Mouse (Mus musculus) spleen, adult 18-20 months (tissue): ENCODE measurements around the gene Vangl1.

Source experiments
- DNase-seq, 2 experiments: peaks; one replicate each; pipeline ENCODE4 v3.0.0; 2022; ENCODE audit warnings: mixed read lengths in 2 of 2

Gene Vangl1

DNA sequence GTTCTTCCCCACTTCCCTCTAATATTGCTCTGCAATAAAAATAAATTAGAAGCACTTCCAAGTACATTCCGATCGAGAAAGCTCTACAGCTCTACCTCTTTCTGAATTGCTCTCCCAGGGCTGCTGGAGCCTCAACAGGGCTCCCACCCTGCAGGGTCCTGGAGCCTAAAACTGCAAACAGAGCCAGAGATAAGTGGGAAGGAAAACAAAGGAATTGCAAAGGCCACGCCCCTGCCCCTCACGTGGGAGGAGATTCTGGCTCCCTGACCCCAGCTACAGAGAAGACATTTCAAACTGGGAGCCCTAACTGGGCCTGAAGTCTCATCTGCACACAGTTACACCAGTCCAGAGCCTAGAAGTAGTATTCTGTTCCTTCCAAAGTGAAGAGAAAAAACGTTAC is 6.7 kb downstream of the Vangl1 start:
- no peak for DNase-seq

DNA sequence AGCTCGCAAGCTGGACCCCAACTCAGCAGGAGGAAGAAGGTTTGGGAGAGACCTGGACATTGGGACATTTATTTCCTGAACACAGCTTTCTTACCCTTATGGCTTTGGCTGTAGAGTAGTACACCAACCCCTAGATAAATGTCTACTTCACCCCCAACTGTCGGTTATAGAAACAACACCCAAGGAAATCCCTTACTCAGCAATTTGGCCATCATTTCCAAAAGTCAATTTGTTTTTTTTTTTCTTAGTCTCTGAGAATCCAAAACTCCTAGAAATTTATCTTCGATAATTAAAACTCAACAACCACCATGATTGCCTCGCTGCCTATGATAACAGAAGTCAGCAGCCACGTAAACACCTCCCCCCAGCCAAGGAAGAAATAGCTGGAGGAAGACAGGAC is 7.3 kb downstream of the Vangl1 start:
- DNase-seq: no peak

DNA sequence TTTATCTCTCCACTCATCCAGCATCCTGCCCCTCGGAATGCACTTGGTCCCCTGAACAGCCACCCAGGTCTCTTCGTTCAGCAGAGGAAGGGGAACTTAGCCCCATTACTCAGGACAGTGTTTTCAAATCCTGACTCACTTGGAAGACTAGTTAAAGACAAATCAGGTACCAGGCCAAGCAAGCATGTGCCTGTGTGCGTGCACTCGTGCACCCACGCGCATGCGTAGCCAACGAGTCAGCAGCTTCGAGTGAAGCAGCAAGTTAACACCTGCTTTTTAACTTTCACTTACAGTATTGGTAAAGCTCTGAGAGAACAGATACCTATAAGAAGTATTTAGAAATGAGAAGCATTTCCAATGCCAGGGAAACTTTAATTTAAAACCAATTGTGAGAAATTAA is 8.3 kb downstream of the Vangl1 start:
- no peak for DNase-seq

- DNase-seq: no peak
These were observed 8.7 kb downstream of the Vangl1 start for GRCm38 (mm10) chr3:102195762-102196161.

DNA sequence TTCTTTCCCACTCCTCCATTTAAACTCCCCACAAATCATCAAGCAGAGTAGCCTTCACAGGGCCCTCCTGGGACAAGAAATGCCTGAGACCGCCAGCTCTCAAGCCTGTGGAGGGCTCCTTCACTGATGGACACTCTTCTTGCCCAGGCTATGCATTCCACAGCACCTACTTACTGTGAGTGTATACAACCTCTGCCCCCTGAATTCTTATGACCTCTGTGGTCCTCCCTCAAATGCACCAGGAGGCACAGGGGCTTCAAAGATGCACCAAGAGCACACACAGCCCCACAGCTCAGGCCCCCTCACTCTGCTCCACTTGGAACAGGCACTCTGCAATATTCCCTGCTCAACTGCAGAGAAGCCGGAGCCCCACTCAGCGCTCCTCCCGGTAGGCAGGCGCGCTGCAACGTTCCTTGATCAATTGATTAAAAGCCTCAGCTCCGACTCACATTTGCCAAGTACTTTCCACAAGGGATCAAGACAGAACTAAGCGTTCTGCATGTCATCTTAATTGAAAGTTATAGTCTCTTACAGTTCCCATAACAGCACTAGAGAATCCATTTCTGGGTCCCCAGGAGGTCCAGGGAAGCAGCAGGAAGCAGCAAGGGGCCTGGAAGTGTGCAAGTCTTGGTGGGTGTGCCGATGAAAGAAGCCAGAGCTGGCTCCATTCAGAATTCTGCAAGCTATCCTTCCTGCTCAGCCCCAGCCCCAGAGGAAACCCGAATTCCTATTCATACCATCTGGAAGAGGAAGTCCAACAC is 10.0 kb downstream of the Vangl1 start:
- no peak for DNase-seq

DNA sequence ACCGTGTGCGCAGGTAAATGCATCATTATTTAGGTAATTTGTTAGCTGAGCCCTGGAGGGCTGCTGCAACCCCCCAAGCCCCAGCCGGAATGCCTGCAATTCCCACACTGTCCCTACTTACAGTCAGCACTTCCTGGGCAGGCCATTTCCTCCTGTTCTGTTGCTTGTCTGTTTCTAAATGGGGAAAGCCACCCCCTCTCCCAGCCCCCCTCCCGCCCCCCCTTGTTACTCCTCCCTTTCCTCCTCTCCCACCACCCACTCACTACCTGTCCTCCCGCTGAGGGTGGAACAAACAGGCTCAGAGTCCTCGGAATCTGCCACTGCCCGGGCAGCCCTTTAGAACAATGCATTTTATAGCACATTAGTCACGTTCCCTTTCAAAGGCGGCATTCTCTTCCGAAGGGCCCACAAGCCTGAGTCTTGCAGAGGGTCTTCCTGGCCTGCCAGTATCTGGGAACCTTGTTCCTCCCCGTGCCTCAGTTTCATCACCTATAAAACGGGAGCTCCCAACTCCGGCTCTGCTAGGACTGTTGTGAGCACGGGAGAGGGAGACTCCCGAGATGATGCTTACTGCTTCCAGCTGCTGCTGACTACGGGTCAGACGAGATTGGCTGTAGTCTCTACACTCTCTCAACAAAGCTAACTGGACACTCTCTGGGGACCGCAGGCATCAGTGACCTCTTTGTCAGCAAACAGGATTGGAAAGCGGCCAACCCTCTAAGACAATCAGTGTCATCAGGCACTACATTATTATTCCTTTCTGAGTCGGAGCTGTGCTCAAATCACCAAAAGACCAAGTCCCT is 10.8 kb downstream of the Vangl1 start:
- DNase-seq: no peak

- DNase-seq: no peak
These were observed 11.9 kb downstream of the Vangl1 start for GRCm38 (mm10) chr3:102192621-102193020.

DNA sequence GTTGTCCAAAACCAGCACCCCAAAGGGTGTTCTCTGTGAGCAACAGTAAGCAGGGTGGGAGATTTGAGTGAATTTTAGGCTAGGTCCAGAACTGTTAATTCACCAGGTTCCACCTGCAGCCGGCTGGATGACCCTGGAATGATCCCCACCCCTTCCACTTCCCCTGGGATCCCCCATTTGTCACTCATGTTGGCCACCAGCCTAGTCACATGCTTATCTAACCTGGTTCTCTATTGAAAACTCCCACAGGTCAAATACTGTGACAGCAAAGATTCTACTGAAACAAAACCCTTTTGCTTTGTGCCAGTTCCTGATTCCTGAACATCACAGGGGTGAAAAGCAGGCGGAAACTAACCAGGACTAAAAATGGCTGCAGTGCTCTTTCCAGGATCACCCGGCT is 12.9 kb downstream of the Vangl1 start:
- no peak for DNase-seq

GRCm38 (mm10) chr3:102190642-102191041 is 13.9 kb downstream of the Vangl1 start:
- no peak for DNase-seq

DNA sequence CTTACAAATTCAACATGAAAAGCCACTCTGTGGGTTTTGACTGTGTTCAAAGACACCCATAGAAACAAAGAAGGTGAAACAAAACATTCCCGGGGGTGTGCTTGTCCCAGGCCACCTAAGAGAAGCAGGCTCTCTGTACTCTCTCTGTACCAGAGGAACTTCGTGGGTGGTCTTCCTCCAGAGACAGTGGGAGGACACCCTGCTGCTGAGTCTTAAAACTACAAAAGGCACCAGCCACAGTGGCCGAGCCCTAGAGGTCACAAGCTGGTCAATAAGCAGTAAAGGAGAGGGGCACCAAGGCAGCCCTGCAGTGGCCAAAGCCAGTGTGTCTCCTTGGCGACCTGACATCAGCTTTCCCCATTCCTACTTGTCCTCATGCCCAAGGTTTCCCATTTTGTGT is 14.5 kb downstream of the Vangl1 start:
- no peak for DNase-seq

- DNase-seq: no peak
These were observed 15.5 kb downstream of the Vangl1 start for GRCm38 (mm10) chr3:102188972-102189371.

DNA sequence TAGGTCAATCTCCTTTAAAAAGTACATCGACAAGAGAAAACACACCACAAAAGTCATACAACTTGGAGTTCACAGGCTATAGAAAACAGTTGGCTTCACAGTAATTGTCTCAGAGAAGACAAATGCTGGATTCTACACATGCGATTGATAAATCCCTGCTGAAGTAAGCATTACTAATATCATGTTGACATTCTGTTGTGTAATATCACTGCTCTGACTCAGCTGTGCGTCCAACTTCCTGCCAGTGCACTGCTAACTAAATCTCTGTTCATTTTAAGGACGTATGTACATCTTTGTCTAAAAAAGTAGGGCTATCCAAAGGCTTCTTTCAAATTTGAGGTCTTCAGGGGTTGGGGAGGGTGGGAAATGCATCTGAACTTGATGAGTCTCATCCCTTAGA is 17.1 kb downstream of the Vangl1 start:
- no peak for DNase-seq

GRCm38 (mm10) chr3:102184721-102185120 is 19.8 kb downstream of the Vangl1 start:
- DNase-seq: no peak

DNA sequence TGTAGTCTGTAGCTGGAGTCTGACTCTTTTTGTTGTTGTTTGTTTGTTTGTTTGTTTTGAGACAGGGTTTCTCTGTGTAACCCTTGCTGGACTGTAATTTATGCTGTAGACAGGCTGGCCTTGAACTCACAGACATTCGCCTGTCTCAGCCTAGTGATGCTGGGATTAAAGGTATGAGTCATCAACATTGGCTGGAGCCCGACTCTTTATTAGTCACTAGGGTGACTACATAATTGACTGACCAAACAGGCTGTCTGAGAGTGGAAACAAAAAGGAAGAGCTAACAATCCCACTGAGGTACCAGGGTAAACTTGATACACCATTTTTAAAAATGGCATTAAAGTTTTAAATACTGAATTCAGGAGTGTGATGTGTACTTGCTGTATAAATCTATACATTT is 21.9 kb downstream of the Vangl1 start:
- DNase-seq: no peak

GRCm38 (mm10) chr3:102181191-102181590 is 23.3 kb downstream of the Vangl1 start:
- DNase-seq: no peak

DNA sequence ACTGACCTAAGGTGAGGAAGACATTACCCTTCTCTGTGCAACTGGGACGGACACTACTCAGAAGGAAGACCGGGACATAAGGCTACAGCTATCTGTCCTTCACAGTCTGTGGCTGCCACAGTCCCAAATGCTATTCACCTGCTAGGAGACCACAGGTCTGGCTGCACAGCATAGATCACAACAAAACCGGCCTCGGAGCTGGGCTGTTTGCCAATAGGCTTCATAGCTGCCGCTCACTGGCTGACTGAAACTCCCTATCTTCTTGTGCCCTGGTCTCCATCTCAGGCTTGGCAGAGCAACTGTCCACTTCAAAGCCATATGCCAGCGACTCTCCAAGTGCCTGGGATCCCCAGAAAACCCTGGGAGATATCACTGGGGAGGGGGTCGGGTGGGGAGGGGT is 23.7 kb downstream of the Vangl1 start:
- DNase-seq: no peak

DNA sequence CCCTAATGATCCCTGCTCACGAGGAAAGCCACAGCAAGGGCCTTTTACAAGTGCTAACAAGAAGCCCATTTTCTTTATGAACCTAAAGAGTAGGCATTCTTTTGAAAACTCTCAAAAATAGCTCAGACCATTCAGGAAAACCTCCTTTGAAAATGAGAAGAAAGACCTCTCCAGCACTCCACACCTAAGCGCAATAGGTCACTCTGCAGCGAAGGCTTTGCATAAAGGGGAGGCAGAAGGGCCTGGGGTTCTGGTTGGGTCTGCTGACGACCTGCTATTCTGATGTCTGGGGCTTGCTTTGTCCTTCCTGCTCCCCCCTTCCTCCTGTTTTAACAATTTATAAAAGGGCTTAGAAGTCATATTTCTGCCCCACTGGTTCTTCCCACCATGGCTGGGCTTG is 24.6 kb downstream of the Vangl1 start:
- no peak for DNase-seq

- no peak for DNase-seq
These were observed 26.5 kb downstream of the Vangl1 start for GRCm38 (mm10) chr3:102177837-102178615.

DNA sequence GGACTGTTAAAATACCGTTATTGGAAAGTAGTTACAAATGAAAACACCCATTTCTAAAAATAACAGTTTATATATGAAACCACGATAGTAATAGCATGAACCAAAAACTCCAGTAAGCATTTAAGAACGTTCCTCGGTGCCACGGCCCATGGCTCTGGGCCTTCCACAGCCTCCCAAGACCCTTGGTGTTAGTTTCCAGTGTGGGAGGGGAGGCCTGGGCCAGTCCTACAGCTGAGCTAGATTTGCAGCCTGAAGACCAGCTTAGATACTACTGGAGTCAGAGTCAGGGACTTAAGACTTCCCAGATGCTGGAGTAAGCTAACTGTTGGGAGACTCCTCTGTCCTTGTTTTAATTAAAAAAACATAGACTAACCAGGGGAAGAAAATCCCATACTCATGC is 28.4 kb downstream of the Vangl1 start:
- no peak for DNase-seq

DNA sequence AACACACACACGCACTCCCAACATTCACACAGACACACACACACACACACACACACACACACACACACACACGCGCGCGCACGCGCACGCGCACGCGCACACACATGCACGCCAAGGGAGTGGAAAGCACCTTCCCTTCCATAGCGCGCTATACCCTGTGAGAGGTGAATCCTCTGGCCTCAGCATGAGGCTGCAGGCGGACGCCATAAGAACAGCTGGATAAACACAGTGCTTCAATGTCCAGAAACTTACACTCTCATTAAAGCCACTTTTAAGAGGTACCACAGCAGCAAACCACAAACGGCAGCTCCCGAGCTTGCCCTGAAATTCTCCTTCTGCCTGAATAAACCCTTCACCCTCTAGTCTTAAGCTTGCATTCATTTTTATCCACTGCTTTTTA is 28.8 kb downstream of the Vangl1 start:
- DNase-seq: no peak

GRCm38 (mm10) chr3:102174118-102174865 is 30.2 kb downstream of the Vangl1 start:
- DNase-seq: no peak

GRCm38 (mm10) chr3:102169197-102169905 is 35.1 kb downstream of the Vangl1 start:
- DNase-seq: peak; percentile 21 to 29
